Comparison of ENCODE assay signal across 8 mouse cellular contexts in the genomic region with DNA sequence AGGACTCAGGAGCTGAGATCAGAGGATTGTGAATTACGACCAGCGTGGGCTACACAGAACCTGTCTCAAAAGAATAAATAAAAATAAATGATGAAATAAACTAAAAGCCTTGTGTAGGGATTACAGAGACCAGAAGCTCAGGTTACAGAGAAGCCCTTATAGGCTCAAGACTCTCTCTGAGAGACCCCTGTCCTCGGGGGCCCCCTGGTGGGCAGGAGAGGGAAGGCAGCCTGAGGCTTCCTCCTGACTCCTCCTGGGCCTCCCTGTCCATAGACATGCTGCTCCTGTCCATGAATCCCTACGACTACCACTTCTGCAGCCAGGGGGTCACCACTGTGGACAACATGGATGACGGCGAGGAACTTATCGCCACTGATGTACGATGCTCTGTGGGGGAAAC. TPM values are rescaled to one million over a fixed set of nuclear protein-coding genes. Genes with fewer than 3 reads are reported as not detected.
DNase-seq lines count a peak whose midpoint lies in the region; ATAC-seq and TF ChIP-seq lines count a peak whose summit lies in the region.

No protein-coding gene starts in this region.

- H3K4me2 ChIP-seq in CH12.LX (ENCODE audit: insufficient read depth, low read depth, poor library complexity, severe bottlenecking) = 0 out of 2 replicates have a peak overlapping the region, but pooled peaks have one; percentile 11
- no peak overlapping the region for H3K4me2 ChIP-seq in forebrain, embryonic 12.5 days

- H3K27ac ChIP-seq in CH12.LX (ENCODE audit: insufficient read depth, low read depth) = no peak overlapping the region
- no peak overlapping the region for H3K27ac ChIP-seq in forebrain, embryonic 12.5 days

- 17% methylated on average over 8 of the region's 8 CpGs for WGBS in forebrain, embryonic 12.5 days

- H3K27me3 ChIP-seq in CH12.LX (replicated peaks) = peaks cover 58% of the 10 kb centered on the region
- peaks cover 18% of the 10 kb centered on the region for H3K27me3 ChIP-seq in forebrain, embryonic 12.5 days

- dilution Hi-C loops in CH12.LX (cut with MboI; ENCODE audit: extremely low pct_ligation_motif_present, extremely low pct_unique_long_range_greater_than_20kb, low sequenced_read_pairs) = no loop called here

- intact Hi-C loops in heart, postnatal 14 days (cut with DNase I) = loop anchor here (2.0 kb wide), 1 partner anchor 103 kb away; the partner anchor contains the start of gene Acss2

- peaks cover 2 to 5% of the 10 kb centered on the region in 2 experiments; a peak in 2 of 4 replicates for H3K4me1 ChIP-seq in CH12.LX (ENCODE audit: control insufficient read depth in 1 of 2, insufficient read depth in 2 of 2)
- H3K4me1 ChIP-seq in forebrain, embryonic 12.5 days = 0 out of 2 replicates have a peak, but pooled peaks cover 2% of the 10 kb centered on the region

- no peaks in the 10 kb centered on the region for H3K36me3 ChIP-seq in CH12.LX (replicated peaks in 1 of 2; ENCODE audit: control insufficient read depth in 1 of 2, insufficient read depth in 1 of 2, low read length in 1 of 2)
- no peaks in the 10 kb centered on the region for H3K36me3 ChIP-seq in forebrain, embryonic 12.5 days (replicated peaks)

- TF ChIP-seq EP300 in CH12.LX (IDR thresholded peaks at IDR 0.05; ENCODE audit: low read length) = no peak

- peak; percentile 71 for ATAC-seq in forebrain, embryonic 12.5 days (ENCODE audit: low FRiP score)
- ATAC-seq in neutrophil, adult 5-6 weeks (ENCODE audit: extremely low read depth, insufficient number of reproducible peaks, low FRiP score, poor library complexity, severe bottlenecking) = peak; percentile 67

- no peaks in the 10 kb centered on the region for H3K9me3 ChIP-seq in CH12.LX (replicated peaks; ENCODE audit: low read length)
- no peaks in the 10 kb centered on the region for H3K9me3 ChIP-seq in forebrain, embryonic 12.5 days

- DNase-seq in CH12.LX (ENCODE audit: extremely low read depth) = peak; percentile 68
- peak; percentile 70 for DNase-seq in c-Kit-positive CD71-negative TER-119-negative erythroid progenitor cells, embryonic 14.5 days (ENCODE audit: low read depth)
- DNase-seq in heart, postnatal 14 days = peak; percentile 86 to 95
- peak; percentile 93 for DNase-seq in layer of hippocampus, adult 11-12 months (ENCODE audit: low spot score)
- peak; percentile 81 to 88 for DNase-seq in lung, adult 18-20 months
- DNase-seq in thymus, adult 18-20 months = peak; percentile 68 to 70

- H3K79me2 ChIP-seq in CH12.LX (replicated peaks; ENCODE audit: control insufficient read depth, extremely low read depth, insufficient read depth, poor library complexity, severe bottlenecking) = no peaks in the 10 kb centered on the region

- peak; percentile 62 to 93 for TF ChIP-seq CTCF in CH12.LX (conservative IDR thresholded peaks at IDR 0.05 in 1 of 2, IDR thresholded peaks at IDR 0.05 in 1 of 2; ENCODE audit: low read depth in 2 of 2, low read length in 2 of 2)

- in situ Hi-C loops in CH12.LX (cut with MboI; ENCODE audit: low pct_ligation_motif_present, low pct_unique_long_range_greater_than_20kb, low sequenced_read_pairs) = loop anchor here (5.0 kb wide), 2 partner anchors 33 to 103 kb away; partner anchors contain the start of genes Acss2 and Ggt7

- peak; percentile 86 for TF ChIP-seq RAD21 in CH12.LX (IDR thresholded peaks at IDR 0.05; ENCODE audit: low read depth, low read length)

- H3K4me3 ChIP-seq in CH12.LX (replicated peaks in 1 of 3; ENCODE audit: low read depth in 2 of 3, low read length in 2 of 3, poor library complexity in 1 of 3) = no peak overlapping the region
- no peak overlapping the region for H3K4me3 ChIP-seq in forebrain, embryonic 12.5 days (replicated peaks)

- TF ChIP-seq POLR2A in CH12.LX (IDR thresholded peaks at IDR 0.05; ENCODE audit: low read depth, low read length) = no peak

- no peak overlapping the region for H3K9ac ChIP-seq in CH12.LX (ENCODE audit: insufficient read depth, low read depth)
- no peak overlapping the region for H3K9ac ChIP-seq in forebrain, embryonic 12.5 days

TF ChIP-seq in CH12.LX, 34 proteins besides CTCF, POLR2A, EP300 and RAD21:
- no peak for TF ChIP-seq NRF1 (IDR thresholded peaks at IDR 0.05; ENCODE audit: low read depth, low read length)
- TF ChIP-seq JUN (IDR thresholded peaks at IDR 0.05; ENCODE audit: insufficient read depth, low read depth, low read length) = no peak
- no peak for TF ChIP-seq JUND (conservative IDR thresholded peaks at IDR 0.05; ENCODE audit: low read depth, low read length)
- TF ChIP-seq SMC3 (IDR thresholded peaks at IDR 0.05; ENCODE audit: low read depth, low read length) = peak; percentile 90
- peak; percentile 46 for TF ChIP-seq ZC3H11A (IDR thresholded peaks at IDR 0.05; ENCODE audit: low read depth, low read length)
- no peak for TF ChIP-seq UBTF (IDR thresholded peaks at IDR 0.05; ENCODE audit: low read depth, low read length)
- TF ChIP-seq KAT2A (IDR thresholded peaks at IDR 0.05; ENCODE audit: insufficient replicate concordance, low read length) = no peak
- no peak for TF ChIP-seq CHD1 (IDR thresholded peaks at IDR 0.05; ENCODE audit: low read depth, low read length)

RNA-seq across cellular contexts. Expression of gene Myh7b, which starts 8.8 kb away (rescaled TPM):
- total RNA-seq in CH12.LX (2012; rRNA removed) (under 0.01 and 0.51 TPM in 2 replicates), CH12.LX (2014; rRNA removed) (0.43 TPM in 1 of 2 replicates, not detected in the other)
- not detected in 2 replicates for polyA plus RNA-seq in CH12.LX (2012; ENCODE audit: insufficient read length, low read depth)
- 0.66 and 1.0 TPM in 2 replicates for polyA plus RNA-seq in forebrain, embryonic 12.5 days (2016; fragmentation: Nextera tagmentation; extraction: Ambion mirVana)
- 10 to 100 TPM; 31.7 to 37.8 TPM for total RNA-seq in heart, postnatal 14 days (2021)
- not detected in 2 replicates for total RNA-seq in neutrophil, adult 5-6 weeks (2017)

RNA-seq across cellular contexts. Expression of gene Gss, which starts 27.2 kb away (rescaled TPM):
- 16.8 and 17.3 TPM in 2 replicates for total RNA-seq in CH12.LX (2012; rRNA removed)
- total RNA-seq in CH12.LX (2014; rRNA removed) = 20.1 and 21.9 TPM in 2 replicates
- 18.0 and 20.6 TPM in 2 replicates for polyA plus RNA-seq in CH12.LX (2012; ENCODE audit: insufficient read length, low read depth)
- 16.6 and 20.0 TPM in 2 replicates for polyA plus RNA-seq in forebrain, embryonic 12.5 days (2016; fragmentation: Nextera tagmentation; extraction: Ambion mirVana)
- total RNA-seq in heart, postnatal 14 days (2021) = 10 to 100 TPM; 14.5 to 15.9 TPM
- 10.9 and 13.5 TPM in 2 replicates for total RNA-seq in neutrophil, adult 5-6 weeks (2017)

Comparison
In these comparisons a context has a peak if more than half of its experiments do, and no peak if none do; other contexts are left out.
1. RNA of gene Myh7b, which starts 8.8 kb away (total RNA-seq): 31.7 to 37.8 TPM in heart, postnatal 14 days; under 0.01 to 0.51 TPM in CH12.LX and not detected in neutrophil, adult 5-6 weeks; every median in the first group is over 10 times any median in the second.
2. Peak in every context shown above with its lines, with median percentiles within 50 percentile points of each other: DNase-seq.